ENCODE assay signal across 15 mouse cellular contexts in the genomic region with DNA sequence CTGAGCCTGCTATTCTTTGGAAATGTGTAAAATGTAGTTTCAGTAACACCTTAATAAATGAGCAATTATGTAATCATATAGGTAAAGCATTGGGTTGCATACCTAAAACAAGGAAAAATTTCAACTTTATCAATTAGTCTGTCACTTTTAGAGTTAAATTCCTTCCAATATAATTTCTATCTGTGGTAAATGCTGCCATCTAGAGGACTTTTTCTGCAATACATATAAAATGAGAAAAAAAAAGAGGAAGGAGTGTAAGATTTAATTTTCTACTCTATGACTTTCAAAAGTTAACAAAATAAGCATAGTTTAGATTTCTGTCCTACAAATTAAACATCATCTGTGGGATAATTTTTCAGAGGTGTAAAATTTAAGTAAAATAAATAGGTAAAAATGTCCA. TPM values are rescaled to one million over a fixed set of nuclear protein-coding genes. Genes with fewer than 3 reads are reported as not detected.
A peak's percentile ranks its signal among the peaks of the same experiment; 100 is the strongest.
DNase-seq lines count a peak whose midpoint lies in the region; ATAC-seq and TF ChIP-seq lines count a peak whose summit lies in the region.
"Had no signal": no experiment of that assay in that cellular context is flagged by ENCODE, and none has a peak within 500 bp of the region (broad histone marks: within the 10 kb centered on the region; RNA-seq: fewer than 3 reads in every experiment).

No protein-coding gene starts in this region.

- intact Hi-C loops in gastrocnemius, adult 2 months (cut with DNase I), result no loop called here
- intact Hi-C loops in heart, postnatal 14 days (cut with DNase I), result no loop called here

- ATAC-seq in lung, embryonic 14.5 days (ENCODE audit: insufficient read depth), result no peak

- H3K9ac ChIP-seq in lung, embryonic 14.5 days, result no peak overlapping the region
- H3K9ac ChIP-seq: limb, embryonic 12.5 days had no signal

- no peaks in the 10 kb centered on the region for H3K36me3 ChIP-seq in lung, embryonic 14.5 days (ENCODE audit: insufficient read depth)
- H3K36me3 ChIP-seq: limb, embryonic 12.5 days had no signal

- no peak overlapping the region for H3K27ac ChIP-seq in gastrocnemius, adult 2 months
- no peak overlapping the region for H3K27ac ChIP-seq in lung, embryonic 14.5 days (ENCODE audit: low read depth)
- H3K27ac ChIP-seq: limb, embryonic 12.5 days had no signal

- TF ChIP-seq CTCF in gastrocnemius, adult 2 months (IDR thresholded peaks at IDR 0.05), result peak; percentile 73
- TF ChIP-seq CTCF in lung, embryonic 14.5 days (IDR thresholded peaks at IDR 0.05; ENCODE audit: low read depth), result peak; percentile 50

- no peaks in the 10 kb centered on the region for H3K9me3 ChIP-seq in lung, embryonic 14.5 days (ENCODE audit: low read depth, low read length)
- H3K9me3 ChIP-seq: limb, embryonic 12.5 days had no signal

- no peaks in the 10 kb centered on the region for H3K4me1 ChIP-seq in lung, embryonic 14.5 days (ENCODE audit: insufficient read depth)
- H3K4me1 ChIP-seq: limb, embryonic 12.5 days had no signal

- H3K4me2 ChIP-seq in lung, embryonic 14.5 days, result no peak overlapping the region
- H3K4me2 ChIP-seq: limb, embryonic 12.5 days had no signal

- H3K4me3 ChIP-seq in gastrocnemius, adult 2 months, result no peak overlapping the region
- H3K4me3 ChIP-seq in lung, embryonic 14.5 days (ENCODE audit: low read depth, low read length), result no peak overlapping the region
- H3K4me3 ChIP-seq: limb, embryonic 12.5 days had no signal

- DNase-seq in gastrocnemius, adult 2 months, result no peak
- no peak for DNase-seq in gastrocnemius, adult 8-10 months (ENCODE audit: low spot score in 2 of 2)
- DNase-seq in lung, embryonic 14.5 days, result peak; percentile 70
- no peak for DNase-seq in lung, postnatal 4 days
- DNase-seq in NIH3T3 (ENCODE audit: low read depth), result peak; percentile 24
- DNase-seq in retina, embryonic 14.5 days (ENCODE audit: low spot score), result peak; percentile 72
- DNase-seq in right cerebral cortex, adult 2 months (ENCODE audit: low spot score in 2 of 2), result no peak
- no peak for DNase-seq in heart, postnatal 14 days
- DNase-seq: adrenal gland, adult 8-10 months; cerebellum, adult 9-11 months; lung, postnatal 36 days; right cerebral cortex, adult 18-20 months had no signal

- H3K27me3 ChIP-seq in lung, embryonic 14.5 days (ENCODE audit: insufficient read depth, low read length), result no peaks in the 10 kb centered on the region
- H3K27me3 ChIP-seq: limb, embryonic 12.5 days had no signal

RNA-seq across cellular contexts. Expression of a gene that starts 8.1 kb away (rescaled TPM):
- under 1 TPM; 0.31 to 0.33 TPM for total RNA-seq in gastrocnemius, adult 2 months (2021)
- total RNA-seq in gastrocnemius, adult 8-10 months (2022), result under 1 TPM; 0.17 to 0.48 (median 0.39) TPM
- polyA plus RNA-seq in lung, embryonic 14.5 days (2014; fragmentation: Nextera tagmentation; extraction: Ambion mirVana), result 8.1 and 9.4 TPM in 2 replicates
- total RNA-seq in heart, postnatal 14 days (2021), result 1 to 10 TPM; 2.5 TPM
- total RNA-seq: granulocyte monocyte progenitor cell, adult 5-6 weeks; hematopoietic stem cell, adult 5-6 weeks had no signal

Comparison
In these comparisons a context has a peak if more than half of its experiments do, and no peak if none do; other contexts are left out.
1. DNase-seq: peak in lung, embryonic 14.5 days (single experiment), NIH3T3 (single experiment) and retina, embryonic 14.5 days (single experiment); none in gastrocnemius, adult 2 months (single experiment), gastrocnemius, adult 8-10 months (0 of 2), lung, postnatal 4 days (0 of 2), right cerebral cortex, adult 2 months (0 of 2) and heart, postnatal 14 days (0 of 2).